Mouse (Mus musculus) midbrain, embryonic 16.5 days (tissue): ENCODE measurements at regions not wholly inside any gene's neighbourhood (a gene's known extent, or its start where the extent isn't known, plus 50 kb on each side); places are given as distances from the start of the nearest gene placed in this dataset.
A peak's percentile ranks its signal among the peaks of the same experiment; 100 is the strongest.

Source experiments
- ATAC-seq: fragments of 200-750 bp; cut with Nextera tagmentation; 2 replicates; pipeline ENCODE4 v1.8.0; 2017; ENCODE audit warnings: moderate TSS enrichment
- H3K27ac ChIP-seq: fragments of 300-500 bp; sonication (generic); 2 replicates; pipeline ENCODE4 v1.5.1; 2014; ENCODE audit warnings: mild to moderate bottlenecking, low read length, mixed read lengths
- H3K27me3 ChIP-seq: fragments of 300-500 bp; sonication (generic); 2 replicates; pipeline ENCODE4 v1.6.1; 2014; ENCODE audit warnings: low read depth, low read length, mixed read lengths; ENCODE audit not compliant: control insufficient read depth, insufficient read depth
- H3K36me3 ChIP-seq: fragments of 300-500 bp; sonication (generic); 2 replicates; pipeline ENCODE4 v1.6.1; 2014; ENCODE audit warnings: mild to moderate bottlenecking, low read length, moderate library complexity, mixed read lengths; ENCODE audit not compliant: control insufficient read depth, insufficient read depth
- H3K4me1 ChIP-seq: fragments of 300-500 bp; sonication (generic); 2 replicates; pipeline ENCODE4 v1.6.1; 2014; ENCODE audit warnings: mild to moderate bottlenecking, low read length, mixed read lengths; ENCODE audit not compliant: control insufficient read depth, insufficient read depth
- H3K4me2 ChIP-seq: fragments of 300-500 bp; sonication (generic); 2 replicates; pipeline ENCODE4 v1.6.1; 2014; ENCODE audit warnings: mild to moderate bottlenecking, low read length, mixed read lengths
- H3K4me3 ChIP-seq: fragments of 300-500 bp; sonication (generic); 2 replicates; pipeline ENCODE4 v1.5.1; 2014; ENCODE audit warnings: low read depth, mild to moderate bottlenecking, low read length, moderate library complexity, mixed read lengths
- H3K9ac ChIP-seq: fragments of 300-500 bp; sonication (generic); 2 replicates; pipeline ENCODE4 v1.6.1; 2014; ENCODE audit warnings: low read depth, low read length, mixed read lengths
- H3K9me3 ChIP-seq: fragments of 300-500 bp; sonication (generic); replicated peaks from 2 replicates; pipeline ENCODE4 v1.6.1; 2014; ENCODE audit warnings: mild to moderate bottlenecking, low read length, mixed read lengths; ENCODE audit not compliant: control insufficient read depth, poor library complexity, severe bottlenecking
- WGBS: fragments of 180-500 bp; shearing (Covaris S2); extraction: QIAGEN DNeasy Blood & Tissue Kit; methylation state at CpG from one replicate; pipeline ENCODE4 v1.1.7; 2014; 5-methylcytosine and 5-hydroxymethylcytosine counted together

GRCm38 (mm10) chr1:126931754-126932153, 101.2 kb upstream of the Nckap5 start:
- H3K36me3 ChIP-seq = no peaks in the 10 kb centered on the region
- ATAC-seq = peak; percentile 70; the same call in 1 of the 2 replicates
- H3K27ac ChIP-seq = peak overlapping the region; percentile 66; the same call in 1 of the 2 replicates
- no peaks in the 10 kb centered on the region; the same call in 1 of the 2 replicates for H3K27me3 ChIP-seq
- H3K4me3 ChIP-seq = no peak overlapping the region
- H3K4me1 ChIP-seq = peaks cover 11% of the 10 kb centered on the region; the same call in 1 of the 2 replicates
- H3K4me2 ChIP-seq = peak overlapping the region; percentile 25; the same call in 1 of the 2 replicates
- no peaks in the 10 kb centered on the region for H3K9me3 ChIP-seq
- under 1% methylated on average over 6 of the region's 6 CpGs for WGBS
- peak overlapping the region; percentile 56 for H3K9ac ChIP-seq

GRCm38 (mm10) chr1:126931093-126931492, 100.5 kb upstream of the Nckap5 start:
- Histone ChIP-seq H3K27ac (no peak overlapping the region), H3K9ac (no peak overlapping the region), H3K4me2 (no peak overlapping the region), H3K4me1 (peaks cover 11% of the 10 kb centered on the region; the same call in 1 of the 2 replicates), H3K27me3 (no peaks in the 10 kb centered on the region; the same call in 1 of the 2 replicates), H3K36me3 (no peaks in the 10 kb centered on the region), H3K9me3 (no peaks in the 10 kb centered on the region), H3K4me3 (no peak overlapping the region)
- WGBS = 61% methylated on average over 10 of the region's 10 CpGs
- no peak for ATAC-seq

GRCm38 (mm10) chr1:126930611-126931010, 100.0 kb upstream of the Nckap5 start:
- no peak overlapping the region for H3K27ac ChIP-seq
- ATAC-seq = no peak
- no peak overlapping the region for H3K4me3 ChIP-seq
- H3K4me2 ChIP-seq = no peak overlapping the region
- H3K27me3 ChIP-seq = no peaks in the 10 kb centered on the region; the same call in 1 of the 2 replicates
- H3K4me1 ChIP-seq = peaks cover 11% of the 10 kb centered on the region; the same call in 1 of the 2 replicates
- H3K9ac ChIP-seq = no peak overlapping the region
- no peaks in the 10 kb centered on the region for H3K9me3 ChIP-seq
- no peaks in the 10 kb centered on the region for H3K36me3 ChIP-seq
- WGBS = 78% methylated on average over 14 of the region's 14 CpGs

- no peaks in the 10 kb centered on the region for H3K36me3 ChIP-seq
- no peaks in the 10 kb centered on the region; the same call in 1 of the 2 replicates for H3K27me3 ChIP-seq
- peaks cover 11% of the 10 kb centered on the region; the same call in 1 of the 2 replicates for H3K4me1 ChIP-seq
- no peak for ATAC-seq
- H3K4me2 ChIP-seq = no peak overlapping the region
- H3K4me3 ChIP-seq = no peak overlapping the region
- no peaks in the 10 kb centered on the region for H3K9me3 ChIP-seq
- H3K9ac ChIP-seq = no peak overlapping the region
- H3K27ac ChIP-seq = no peak overlapping the region
- WGBS = 59% methylated on average over 4 of the region's 4 CpGs
Measured at GRCm38 (mm10) chr1:126929666-126930065, 99.1 kb upstream of the Nckap5 start.

- H3K4me2 ChIP-seq = no peak overlapping the region
- H3K9ac ChIP-seq = no peak overlapping the region
- no peak for ATAC-seq
- H3K4me1 ChIP-seq = peaks cover 11% of the 10 kb centered on the region; the same call in 1 of the 2 replicates
- no peaks in the 10 kb centered on the region; the same call in 1 of the 2 replicates for H3K27me3 ChIP-seq
- 28% methylated on average over 7 of the region's 7 CpGs for WGBS
- no peak overlapping the region for H3K27ac ChIP-seq
- H3K4me3 ChIP-seq = no peak overlapping the region
- no peaks in the 10 kb centered on the region for H3K9me3 ChIP-seq
- no peaks in the 10 kb centered on the region for H3K36me3 ChIP-seq
Measured at GRCm38 (mm10) chr1:126928186-126928585, 97.6 kb upstream of the Nckap5 start.

- peak; percentile 84 for ATAC-seq
- Histone ChIP-seq H3K4me3 (no peak overlapping the region), H3K9ac (no peak overlapping the region), H3K4me1 (0 out of 2 replicates have a peak, but pooled peaks cover 8% of the 10 kb centered on the region), H3K27ac (no peak overlapping the region; the same call in 1 of the 2 replicates), H3K9me3 (no peaks in the 10 kb centered on the region), H3K36me3 (no peaks in the 10 kb centered on the region), H3K4me2 (no peak overlapping the region), H3K27me3 (no peaks in the 10 kb centered on the region; the same call in 1 of the 2 replicates)
- WGBS = 68% methylated on average over 12 of the region's 12 CpGs
Measured at GRCm38 (mm10) chr1:126925150-126926035, 94.8 kb upstream of the Nckap5 start.

DNA sequence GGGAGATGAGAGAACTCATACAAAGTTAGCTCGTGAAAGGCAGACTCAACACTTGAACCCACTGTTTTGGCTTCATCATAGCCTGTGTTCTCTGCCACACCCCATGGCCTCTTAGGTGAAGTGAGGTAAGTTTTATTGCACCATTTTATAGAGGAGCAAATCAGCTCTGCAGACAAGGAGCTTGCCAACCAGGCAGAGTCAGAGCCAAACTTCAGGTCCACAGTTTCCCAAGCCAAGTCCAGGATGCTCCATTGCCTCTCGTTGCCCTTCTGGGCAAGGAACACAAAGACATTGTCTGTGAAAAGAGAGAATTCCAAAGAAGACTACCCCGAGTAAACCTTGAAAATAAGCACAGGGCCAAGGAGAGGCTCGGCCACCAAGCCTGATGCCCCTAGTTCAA, 93.4 kb upstream of the Nckap5 start:
- WGBS = 88% methylated on average over 4 of the region's 4 CpGs
- Histone ChIP-seq H3K9me3 (no peaks in the 10 kb centered on the region), H3K27ac (no peak overlapping the region), H3K4me3 (no peak overlapping the region), H3K9ac (no peak overlapping the region), H3K36me3 (no peaks in the 10 kb centered on the region), H3K4me2 (no peak overlapping the region), H3K27me3 (no peaks in the 10 kb centered on the region; the same call in 1 of the 2 replicates), H3K4me1 (0 out of 2 replicates have a peak, but pooled peaks cover 8% of the 10 kb centered on the region)
- no peak for ATAC-seq

DNA sequence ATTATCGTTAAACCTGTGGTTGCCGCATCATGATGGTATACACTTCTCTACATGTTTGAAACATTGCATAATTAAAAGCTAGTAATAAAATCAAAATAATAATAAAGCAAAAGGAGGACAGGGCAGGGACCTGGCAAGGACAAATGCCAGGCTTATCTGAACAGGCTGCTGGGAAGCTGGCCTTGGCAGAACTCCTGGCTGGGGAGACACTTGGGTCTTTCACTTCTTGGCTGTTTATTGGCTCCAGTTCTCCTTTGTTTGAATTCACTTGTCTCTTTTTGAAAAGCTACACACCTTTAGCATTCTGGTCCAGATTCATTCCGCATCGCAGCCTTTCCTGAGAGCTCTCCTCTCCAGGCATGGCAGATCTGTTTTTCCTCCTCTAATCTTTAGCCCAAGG, 91.6 kb upstream of the Nckap5 start:
- no peaks in the 10 kb centered on the region for H3K36me3 ChIP-seq
- no peak for ATAC-seq
- no peak overlapping the region for H3K9ac ChIP-seq
- no peak overlapping the region for H3K4me3 ChIP-seq
- H3K9me3 ChIP-seq = no peaks in the 10 kb centered on the region
- H3K4me1 ChIP-seq = no peaks in the 10 kb centered on the region
- H3K27me3 ChIP-seq = no peaks in the 10 kb centered on the region; the same call in 1 of the 2 replicates
- H3K4me2 ChIP-seq = no peak overlapping the region
- H3K27ac ChIP-seq = no peak overlapping the region
- WGBS = 78% methylated on average over 4 of the region's 4 CpGs

DNA sequence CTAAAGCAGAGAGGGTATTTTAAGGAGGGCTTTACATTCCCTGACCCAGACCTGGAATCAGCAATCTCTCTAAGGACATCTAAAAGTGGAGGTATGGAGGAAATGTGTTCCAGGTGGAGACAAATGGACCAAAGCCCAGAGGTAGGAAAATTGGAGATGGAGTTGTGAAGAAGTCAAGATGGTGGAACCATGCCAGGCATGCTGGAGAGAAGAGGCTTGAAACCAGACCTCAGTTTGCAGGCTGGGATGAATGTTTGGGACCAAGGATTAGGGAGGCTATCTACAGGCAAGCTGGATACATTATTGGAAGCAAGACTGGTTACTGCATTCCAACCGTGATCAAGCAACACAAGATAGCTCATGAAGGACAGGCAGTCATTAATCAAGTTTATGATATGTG, 88.3 kb upstream of the Nckap5 start:
- no peak overlapping the region for H3K4me3 ChIP-seq
- no peaks in the 10 kb centered on the region; the same call in 1 of the 2 replicates for H3K27me3 ChIP-seq
- H3K27ac ChIP-seq = no peak overlapping the region
- H3K4me1 ChIP-seq = no peaks in the 10 kb centered on the region
- WGBS = 100% methylated on average over 1 of the region's 1 CpGs
- H3K9me3 ChIP-seq = no peaks in the 10 kb centered on the region
- no peak overlapping the region for H3K4me2 ChIP-seq
- H3K9ac ChIP-seq = no peak overlapping the region
- no peak for ATAC-seq
- no peaks in the 10 kb centered on the region for H3K36me3 ChIP-seq
